Mouse (Mus musculus) frontal cortex, postnatal 36 days (tissue): ENCODE measurements around the gene Tlr9.
A peak's percentile ranks its signal among the peaks of the same experiment; 100 is the strongest.

Experiments used
- DNase-seq, 2 experiments: peaks; one replicate each; pipeline ENCODE4 v3.0.0; 2022; ENCODE audit warnings: low spot score in 2 of 2

The Tlr9 gene

GRCm38 (mm10) chr9:106222261-106222851, at the start of gene Tlr9:
Tlr9 (plus strand) TSS chr9:106222598.
- DNase-seq, result no peak

- no peak for DNase-seq
These were observed 49.0 kb upstream of the Tlr9 start for GRCm38 (mm10) chr9:106173363-106173762.

GRCm38 (mm10) chr9:106175552-106176200, 46.7 kb upstream of the Tlr9 start:
- DNase-seq, result no peak

DNA sequence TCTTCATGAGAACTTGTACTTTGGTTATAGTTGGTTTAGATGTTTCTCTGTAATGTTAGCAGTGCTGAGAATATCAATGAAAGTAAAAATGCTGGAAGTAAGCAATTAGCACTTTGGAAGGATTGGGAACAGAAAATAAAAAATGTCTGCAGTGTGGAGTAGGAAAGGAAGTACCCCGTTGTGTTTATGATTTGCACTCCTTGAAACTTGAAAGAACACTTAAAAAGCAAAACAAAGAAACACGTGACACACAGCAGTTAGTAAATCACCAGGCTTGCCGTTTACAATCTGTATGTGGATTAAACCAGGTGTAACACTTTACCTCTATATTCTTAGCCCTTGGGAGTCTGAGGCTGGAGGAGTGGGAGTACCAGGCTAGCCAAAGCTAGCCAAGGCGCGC, 45.6 kb upstream of the Tlr9 start:
- DNase-seq, result no peak

GRCm38 (mm10) chr9:106177799-106178198, 44.6 kb upstream of the Tlr9 start:
- DNase-seq, result no peak

- DNase-seq, result no peak
These were observed 42.9 kb upstream of the Tlr9 start for GRCm38 (mm10) chr9:106179454-106179853.

DNA sequence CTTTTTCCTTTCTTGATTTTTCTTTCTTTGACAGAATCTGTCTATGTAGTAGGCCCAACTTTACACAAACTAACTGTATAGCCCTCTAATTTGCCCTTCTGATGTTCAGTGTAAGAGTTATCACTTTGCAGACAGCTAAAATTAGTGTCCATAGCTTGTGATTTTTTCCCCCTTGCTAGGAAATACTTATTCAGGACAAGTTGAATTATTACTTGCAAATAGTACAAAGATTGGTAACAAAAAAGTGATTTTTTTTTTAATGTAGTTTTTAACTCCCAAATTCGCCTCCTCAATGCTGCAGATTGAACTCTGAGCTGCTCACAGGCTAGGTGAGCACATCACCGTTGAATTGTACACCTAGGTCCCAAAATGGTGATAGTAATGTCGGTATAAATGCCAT, 42.4 kb upstream of the Tlr9 start:
- DNase-seq, result no peak

- no peak for DNase-seq
These were observed 40.3 kb upstream of the Tlr9 start for GRCm38 (mm10) chr9:106182146-106182545.

GRCm38 (mm10) chr9:106183996-106184395, 38.4 kb upstream of the Tlr9 start:
- no peak for DNase-seq

- DNase-seq, result no peak
These were observed 31.0 kb upstream of the Tlr9 start for GRCm38 (mm10) chr9:106191355-106191754.

DNA sequence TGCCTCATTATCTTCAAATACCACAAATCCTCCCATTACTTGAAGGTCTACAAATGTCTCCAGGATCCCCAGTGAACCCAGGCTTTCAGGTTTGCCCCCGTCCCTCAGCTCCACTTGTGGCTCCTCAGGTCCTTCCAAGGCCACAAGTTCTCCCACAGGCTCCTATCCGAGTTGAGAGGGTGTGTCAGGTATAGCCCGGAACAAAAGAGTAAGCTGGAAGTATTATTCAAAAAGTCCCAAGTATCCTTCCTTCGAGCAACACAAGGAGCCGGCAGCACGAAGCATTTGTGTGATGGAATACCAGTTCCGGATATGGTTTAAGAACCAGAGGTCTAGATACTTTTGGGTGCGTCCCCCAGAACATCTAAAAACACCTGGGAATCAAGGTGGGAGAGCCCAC, 30.4 kb upstream of the Tlr9 start:
- no peak for DNase-seq

DNA sequence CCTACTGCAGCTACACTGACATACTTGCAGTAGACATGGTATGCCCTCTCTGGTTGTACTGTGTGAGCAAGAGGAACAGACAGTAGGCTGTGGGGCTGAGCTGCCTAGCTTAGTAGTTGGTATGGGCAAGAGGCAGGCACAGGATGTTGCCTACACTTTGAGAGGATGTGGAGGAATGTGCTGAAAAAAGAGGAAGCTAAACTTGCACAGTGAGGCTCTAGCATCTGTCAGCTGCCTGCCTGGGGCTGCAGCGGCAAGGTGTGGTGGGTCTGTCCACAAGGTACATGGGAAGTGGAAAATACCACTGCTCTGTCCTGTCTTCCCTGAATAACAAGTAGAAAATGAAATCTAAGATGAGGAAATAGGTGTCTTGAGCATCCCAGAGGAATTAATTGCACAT, 29.4 kb upstream of the Tlr9 start:
- no peak for DNase-seq

DNA sequence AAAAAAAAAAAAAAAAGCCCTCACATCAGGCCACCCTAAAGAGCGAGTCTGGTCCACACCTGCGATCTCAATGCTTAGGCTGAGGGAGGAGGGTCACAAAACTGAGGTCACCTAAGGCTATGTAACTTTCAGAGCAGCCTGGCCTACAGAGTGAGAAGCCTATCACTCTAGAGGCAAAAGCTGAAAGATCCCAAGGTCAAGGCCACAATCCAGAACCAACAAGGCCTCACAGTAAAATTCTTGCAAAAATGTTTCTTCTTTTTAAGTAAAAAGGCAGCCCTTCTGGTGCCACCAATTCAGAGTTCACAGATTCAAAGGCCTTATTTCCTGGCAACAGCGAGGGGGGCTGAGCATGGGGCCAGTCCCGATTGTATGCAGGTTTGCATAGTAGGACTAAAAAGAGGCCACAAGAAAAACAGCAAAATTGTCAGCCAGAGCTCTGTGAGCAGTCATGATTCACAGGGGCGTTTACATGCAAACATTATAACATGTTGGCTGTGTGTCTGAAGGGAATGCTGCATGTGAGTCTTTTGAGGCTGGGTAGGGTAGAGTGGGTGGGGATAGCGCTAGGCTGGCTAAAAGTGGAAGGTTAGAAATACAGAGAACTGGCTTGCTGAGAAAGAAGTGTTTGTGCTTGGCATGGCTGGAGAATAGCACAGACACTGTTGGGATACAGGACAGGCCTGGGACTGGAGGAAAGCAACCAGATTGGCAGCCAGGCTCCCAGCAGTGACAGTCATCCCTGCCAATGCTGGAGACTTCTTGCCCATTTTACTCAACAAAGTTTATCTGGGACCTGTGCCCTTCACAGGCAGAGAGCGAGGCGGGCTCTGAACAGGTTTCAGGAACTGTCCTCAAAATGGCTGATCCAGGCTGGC, 28.2 kb upstream of the Tlr9 start:
- DNase-seq, result no peak

DNA sequence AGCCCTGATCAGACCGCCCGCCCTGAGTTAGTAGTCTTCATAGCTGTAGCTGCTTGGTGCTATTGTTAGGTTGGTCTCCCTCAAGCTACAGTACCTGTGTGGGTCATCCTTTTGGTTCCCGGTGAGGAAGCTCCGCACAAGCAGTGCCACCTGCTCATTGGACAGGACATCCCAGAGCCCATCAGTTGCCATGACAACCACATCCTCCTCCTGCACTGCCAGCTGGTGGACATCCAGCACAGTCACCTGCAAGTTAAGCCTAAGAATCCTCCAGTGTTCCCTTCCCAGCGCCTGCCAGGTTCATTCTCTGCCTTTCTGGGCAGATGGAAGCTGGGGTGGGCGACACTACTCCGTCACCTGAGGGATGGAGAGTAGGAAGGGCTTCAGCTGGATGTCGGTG, 26.7 kb upstream of the Tlr9 start:
- DNase-seq, result no peak

DNA sequence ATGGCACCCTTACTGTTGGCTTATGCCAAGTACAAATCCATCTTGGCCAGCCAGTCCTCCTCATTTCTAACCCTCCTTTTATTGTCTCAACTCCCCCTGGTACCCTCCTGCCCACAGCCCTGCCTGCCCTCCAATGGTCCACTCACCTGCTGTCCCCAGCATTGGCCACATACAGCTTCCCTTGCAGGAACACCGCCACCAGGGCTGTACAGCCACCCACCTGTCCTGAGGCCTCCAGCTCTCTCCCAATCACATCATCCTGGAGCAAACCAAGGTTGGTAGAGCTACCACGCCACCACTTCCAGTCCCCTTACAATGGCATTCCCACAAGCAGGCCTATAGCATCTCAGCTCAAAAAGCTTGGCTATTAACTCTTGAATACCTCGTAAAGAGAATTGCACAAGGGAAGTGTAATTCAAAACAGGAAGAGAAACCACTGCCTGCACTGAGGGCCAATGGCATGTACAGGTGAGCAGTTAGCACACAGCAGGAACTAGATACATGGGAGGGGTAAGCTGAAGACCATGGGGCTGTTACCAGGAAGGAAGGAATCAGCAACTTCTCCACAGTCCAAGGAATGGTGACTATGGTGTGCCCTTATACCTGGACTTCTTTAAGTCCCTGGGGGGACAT, 25.2 kb upstream of the Tlr9 start:
- no peak for DNase-seq

- DNase-seq, result no peak
These were observed 24.7 kb upstream of the Tlr9 start for GRCm38 (mm10) chr9:106197732-106198131.

DNA sequence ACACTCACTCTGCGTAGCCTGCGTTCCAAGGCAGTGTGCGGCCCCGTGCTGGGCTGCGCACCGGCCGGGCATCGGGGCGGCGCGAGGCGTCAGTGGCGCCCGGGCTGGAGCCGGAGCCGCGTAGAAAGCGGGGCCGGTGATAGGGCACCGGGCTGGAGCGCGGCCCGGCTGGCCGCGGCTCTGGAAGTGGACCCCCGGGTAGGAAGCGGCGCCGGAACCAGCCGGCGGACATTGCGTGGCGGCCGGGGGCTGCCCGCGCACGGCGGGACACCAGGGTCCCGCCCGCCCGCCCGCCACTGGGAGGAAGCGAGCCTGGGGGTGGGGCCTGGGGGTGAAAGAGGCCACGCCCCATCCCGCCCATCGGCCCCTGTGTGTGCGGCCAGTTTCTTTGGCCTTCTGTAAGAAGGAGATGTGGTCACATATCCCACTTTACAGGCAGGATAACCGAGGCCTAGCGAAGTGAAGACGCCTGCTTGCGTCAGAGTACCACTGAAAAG, 23.4 kb upstream of the Tlr9 start:
- no peak for DNase-seq

DNA sequence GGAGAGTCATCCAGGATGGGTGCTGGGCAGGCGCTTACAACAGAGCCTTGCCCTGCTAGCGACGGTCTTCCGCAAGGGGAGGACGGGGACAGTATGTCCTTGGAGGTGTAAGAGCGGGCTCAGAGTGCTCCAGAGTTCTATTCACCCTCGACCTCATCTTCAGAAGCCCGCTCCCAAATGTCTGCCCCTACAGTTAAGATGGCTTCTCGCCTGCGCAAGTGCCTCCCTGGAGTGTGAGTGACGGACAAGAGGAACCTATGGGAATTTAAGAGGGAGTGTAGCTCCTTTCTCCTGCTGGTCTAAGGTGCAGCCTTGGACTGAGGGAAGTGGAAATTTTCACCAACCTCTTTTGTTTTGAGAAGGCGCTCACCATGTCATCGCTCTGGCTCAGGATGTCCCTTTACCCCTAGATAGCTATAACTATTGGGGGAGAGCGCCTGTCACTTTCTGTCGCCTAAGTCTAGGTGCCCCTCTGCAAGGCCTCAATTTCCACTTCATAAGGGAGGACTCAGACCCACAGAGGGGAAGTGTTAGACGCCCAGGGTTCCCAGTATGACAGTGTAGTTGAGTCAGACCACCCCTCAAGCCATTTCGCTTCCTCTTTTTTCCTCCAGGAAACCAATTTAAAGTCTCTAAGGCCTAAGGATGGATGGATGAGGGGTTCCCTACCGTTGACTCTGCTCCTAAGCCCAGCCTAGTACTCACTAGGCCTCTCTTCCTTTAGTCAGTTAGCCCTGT, 22.7 kb upstream of the Tlr9 start, which contains the start of gene Ppm1m:
TSS of gene Ppm1m (minus strand) at position 212 of the 738 bp plus-strand sequence.
- DNase-seq, result no peak

DNA sequence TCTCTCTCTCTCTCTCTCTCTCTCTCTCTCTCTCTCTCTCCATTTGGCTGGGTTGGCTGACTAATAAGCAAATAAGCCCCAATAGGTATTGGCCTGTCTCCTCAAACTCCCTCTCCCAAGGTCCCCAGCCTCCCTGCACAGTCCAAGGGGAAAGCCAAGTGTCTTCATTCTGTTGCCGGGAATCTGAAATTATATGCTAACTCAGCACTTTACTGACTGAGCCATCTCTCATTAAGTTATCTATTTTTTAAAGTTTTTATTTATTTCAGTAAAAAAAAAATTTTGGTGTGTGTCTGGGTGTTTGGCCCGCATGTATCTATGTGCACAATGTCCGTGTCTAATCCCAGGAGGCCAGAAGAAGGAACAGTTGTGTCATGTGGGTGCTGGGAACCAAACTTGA, 20.5 kb upstream of the Tlr9 start:
- no peak for DNase-seq

DNA sequence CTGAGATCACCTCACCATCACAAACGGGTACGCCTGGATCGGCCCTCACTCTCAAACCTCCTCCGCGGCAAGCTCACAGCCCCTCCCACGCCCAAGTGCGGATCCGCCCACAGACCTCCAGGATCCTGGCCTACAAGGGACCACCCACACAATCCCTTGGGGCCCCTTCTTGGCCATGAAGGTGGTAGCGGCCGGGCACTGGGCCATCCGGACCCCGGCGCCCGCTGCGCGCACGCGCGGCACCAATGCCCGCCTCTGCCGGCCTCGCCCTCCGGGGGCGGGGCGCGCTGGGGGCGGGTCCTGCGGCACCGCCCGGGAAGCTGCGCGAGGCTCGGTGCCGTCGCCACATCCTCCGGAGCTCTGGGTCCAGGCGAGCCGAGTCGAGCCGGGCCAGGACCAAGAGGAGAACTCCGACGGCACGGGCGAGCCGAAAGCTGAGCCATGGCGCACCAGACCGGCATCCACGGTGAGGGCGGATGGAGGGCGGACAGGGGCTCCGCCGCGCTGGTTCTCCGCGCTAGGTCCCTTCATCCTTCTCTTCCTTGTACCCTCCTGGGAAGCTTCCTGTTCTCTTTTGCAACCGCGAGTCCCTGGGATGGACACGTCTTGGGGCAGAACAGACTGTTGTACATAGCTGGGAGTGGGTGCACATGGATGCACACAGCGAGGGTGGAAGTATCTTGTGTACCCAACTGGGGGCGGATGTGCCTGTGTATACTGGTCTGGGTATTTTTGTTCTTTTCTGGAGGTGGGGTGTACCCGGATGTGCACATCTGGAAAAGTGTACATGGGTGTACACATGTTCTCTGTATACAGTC, 19.4 kb upstream of the Tlr9 start, which contains the start of gene Twf2:
TSS of gene Twf2 (plus strand) at position 290 of the 818 bp plus-strand sequence.
- DNase-seq, result peak; percentile 89 to 90
